Mouse (Mus musculus) CD4-positive, CD25-positive, alpha-beta regulatory T cell, adult 9 weeks (primary cell): ENCODE measurements around the gene Txndc11. TPM values are rescaled to one million over a fixed set of nuclear protein-coding genes. Genes with fewer than 3 reads are reported as not detected.

Source experiments
- polyA plus RNA-seq: library from polyadenylated mRNA; unstranded; fragments of 100-300 nt; shearing (Covaris generic); gene quantifications from one replicate; pipeline ENCODE4 v1.2.1, GENCODE M21; 2017

The Txndc11 gene
- polyA plus RNA-seq = 7.6 TPM

DNA sequence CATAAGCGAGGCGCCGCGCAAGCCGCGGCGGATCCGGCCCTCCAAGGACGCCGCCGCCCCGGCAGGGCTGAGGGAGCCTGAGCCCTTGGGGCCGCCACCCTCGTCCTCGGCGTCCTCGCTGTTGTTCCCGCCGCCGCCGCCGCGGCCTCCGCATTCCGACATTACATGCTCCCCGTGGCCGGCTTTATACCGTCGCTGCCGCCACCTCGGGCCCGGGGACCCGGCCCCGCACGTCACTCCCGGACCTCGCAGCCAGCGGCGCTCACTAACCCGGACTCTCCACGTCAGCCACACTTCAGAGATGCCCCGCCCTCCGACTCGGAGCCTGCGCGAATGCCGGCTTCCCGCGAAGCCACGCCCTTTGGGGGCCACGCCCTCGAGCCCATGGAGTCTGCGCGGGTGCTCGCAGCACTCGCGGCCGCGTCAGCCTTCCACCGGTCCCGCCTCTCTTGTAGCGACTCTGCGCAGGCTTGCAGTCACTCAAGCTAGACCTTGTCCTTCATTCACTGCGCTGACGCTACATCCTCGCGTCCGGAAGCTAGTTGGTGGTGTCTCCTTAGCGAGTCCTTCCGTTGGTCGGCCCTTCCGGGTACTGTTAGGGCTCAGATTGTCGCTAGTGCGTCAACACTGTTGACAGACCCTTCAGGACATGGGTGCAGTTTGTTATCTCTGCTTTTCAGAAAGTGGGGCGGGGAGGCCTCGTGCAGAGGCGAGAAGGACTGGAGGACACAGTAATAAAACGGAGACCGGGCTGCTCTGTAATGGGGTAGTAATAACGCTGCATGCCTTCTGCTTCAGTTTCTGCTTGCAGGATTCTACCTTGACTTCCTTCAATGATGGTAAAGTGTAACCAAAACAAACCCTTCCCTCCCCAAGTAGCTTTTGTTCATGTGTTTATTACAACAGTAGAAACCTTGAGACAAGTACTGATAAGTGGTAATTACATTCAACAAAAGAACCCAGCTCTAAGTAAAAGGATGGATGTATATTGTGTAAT lies at the start of gene Txndc11:
Gene Txndc11, minus strand, starts transcription at position 303 of the 997 bp plus-strand sequence.

GRCm38 (mm10) chr16:11176208-11176883 lies 41.9 kb upstream of the Txndc11 start, which contains the start of gene Zc3h7a:
TSS of gene Zc3h7a (minus strand) at chr16:11176393.

DNA sequence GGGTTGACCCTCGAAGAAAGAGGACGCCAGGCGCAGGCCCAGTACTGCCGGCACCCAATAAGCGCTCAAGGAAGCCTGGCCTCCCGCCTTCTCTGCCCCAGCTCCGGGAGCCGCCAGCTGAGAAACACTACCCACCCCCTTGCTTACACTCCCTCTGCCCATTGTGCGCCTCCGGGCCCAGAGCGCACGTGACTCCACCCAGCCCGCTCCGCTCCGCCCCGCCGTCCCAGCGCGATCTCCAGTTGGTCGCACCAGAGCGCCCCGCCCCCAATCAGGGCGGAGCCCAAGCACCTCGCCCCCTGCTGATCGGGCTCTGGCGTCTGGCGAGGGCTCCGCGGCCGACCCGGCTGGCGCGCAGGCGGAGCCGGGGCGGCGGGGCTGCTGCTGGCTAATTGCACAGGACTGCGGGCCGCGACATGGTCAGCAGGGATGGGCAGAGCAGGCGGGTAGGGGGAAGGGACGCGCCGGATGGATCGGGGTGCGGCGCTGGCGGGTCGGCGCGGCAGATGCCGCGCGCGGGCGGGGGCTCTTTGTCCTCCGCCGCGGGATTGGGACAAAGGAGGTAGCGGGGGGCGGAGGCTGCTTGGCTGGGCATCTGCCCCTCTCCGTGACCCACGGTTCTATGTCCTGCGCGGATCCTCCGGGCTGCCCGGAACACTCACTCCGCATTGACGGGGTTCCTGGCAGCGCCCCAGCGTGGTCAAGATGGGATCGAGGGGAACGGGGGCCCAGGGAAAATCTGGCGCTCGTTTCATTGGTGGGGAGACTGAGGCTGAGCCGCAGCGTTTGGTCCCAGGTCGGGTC lies 68.2 kb downstream of the Txndc11 start, which contains the start of gene Litaf:
Gene Litaf, minus strand, starts transcription at position 129 of the 804 bp plus-strand sequence.

GRCm38 (mm10) chr16:11060645-11061044 lies 73.8 kb downstream of the Txndc11 start, which contains the start of gene Snn:
TSS of gene Snn (plus strand) at chr16:11060945.

Other genes starting within 250 kb of the Txndc11 start
- 2.4 TPM for gene Snn, start 73.7 kb downstream of the Txndc11 start, polyA plus RNA-seq
- 32.9 TPM for gene Litaf, start 68.5 kb downstream of the Txndc11 start, polyA plus RNA-seq
- 364 TPM for gene Zc3h7a, start 41.7 kb upstream of the Txndc11 start, polyA plus RNA-seq
- gene Rsl1d1, start 68.7 kb upstream of the Txndc11 start, polyA plus RNA-seq = 193 TPM
- 17.1 TPM for gene Gspt1, start 119.7 kb upstream of the Txndc11 start, polyA plus RNA-seq
- gene Tnfrsf17, start 179.2 kb upstream of the Txndc11 start, polyA plus RNA-seq = not detected
- 16.1 TPM for gene Snx29, start 188.3 kb upstream of the Txndc11 start, polyA plus RNA-seq